Mouse (Mus musculus): ENCODE results near the gene Prdm5.

The Prdm5 gene

GRCm38 (mm10) chr6:65925737-65926333 lies 147.0 kb downstream of the Prdm5 start:
- in situ Hi-C loops (cut with MboI; ENCODE audit: low sequenced_read_pairs) = no loop called here

- in situ Hi-C loops (cut with MboI; ENCODE audit: low sequenced_read_pairs) = no loop called here
Observed at GRCm38 (mm10) chr6:65930523-65930922, 151.7 kb downstream of the Prdm5 start.

GRCm38 (mm10) chr6:65932776-65933175 lies 154.0 kb downstream of the Prdm5 start:
- in situ Hi-C loops (cut with MboI; ENCODE audit: low sequenced_read_pairs) = no loop called here

DNA sequence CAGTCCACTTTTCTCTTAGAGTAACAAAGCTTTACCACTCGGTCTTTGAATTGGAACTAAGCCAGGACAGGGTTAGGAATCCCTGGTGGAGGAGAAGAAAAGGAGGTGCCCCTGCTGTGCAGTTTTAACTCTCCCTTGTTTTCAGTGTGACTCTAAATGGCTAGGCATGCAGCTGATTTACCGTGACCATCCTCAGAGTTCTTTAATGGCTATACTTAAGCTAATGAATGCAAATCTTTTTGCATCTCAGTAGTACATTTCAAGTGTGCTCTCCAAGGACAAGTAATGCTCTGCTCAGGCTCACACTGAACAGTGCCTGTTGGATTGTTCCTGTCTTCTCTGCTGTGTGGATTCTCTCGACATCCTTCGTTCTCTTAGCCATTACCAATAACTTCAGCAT lies 154.4 kb downstream of the Prdm5 start:
- in situ Hi-C loops (cut with MboI; ENCODE audit: low sequenced_read_pairs) = no loop called here

GRCm38 (mm10) chr6:65935566-65936281 lies 156.9 kb downstream of the Prdm5 start:
- in situ Hi-C loops (cut with MboI; ENCODE audit: low sequenced_read_pairs) = no loop called here

GRCm38 (mm10) chr6:65950492-65950891 lies 171.7 kb downstream of the Prdm5 start:
- in situ Hi-C loops (cut with MboI; ENCODE audit: low sequenced_read_pairs) = no loop called here

DNA sequence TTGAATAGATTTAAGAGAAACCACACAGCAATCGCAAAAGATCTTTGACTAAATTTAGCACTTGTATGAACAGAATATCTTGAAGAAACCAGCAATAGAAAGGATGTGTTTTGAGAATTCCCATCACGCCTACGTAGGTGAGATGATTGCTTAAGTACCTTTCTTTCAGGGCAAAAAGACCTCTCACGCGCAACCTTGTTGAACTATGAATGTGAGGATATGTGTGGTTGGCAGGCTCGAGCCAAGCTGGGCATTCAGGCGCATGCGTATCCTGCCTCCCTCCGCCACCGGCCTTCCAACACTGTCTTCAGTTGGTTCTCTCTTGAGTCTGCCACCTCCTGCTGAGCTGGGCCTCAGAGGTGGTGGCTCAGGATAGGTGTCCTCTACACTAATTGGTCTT lies 173.5 kb downstream of the Prdm5 start, which contains the start of gene 4930544G11Rik:
TSS of gene 4930544G11Rik (plus strand) at position 301 of the 400 bp plus-strand sequence.
- in situ Hi-C loops (cut with MboI; ENCODE audit: low sequenced_read_pairs) = no loop called here

GRCm38 (mm10) chr6:65969386-65970111 lies 190.8 kb downstream of the Prdm5 start:
- in situ Hi-C loops (cut with MboI; ENCODE audit: low sequenced_read_pairs) = no loop called here

DNA sequence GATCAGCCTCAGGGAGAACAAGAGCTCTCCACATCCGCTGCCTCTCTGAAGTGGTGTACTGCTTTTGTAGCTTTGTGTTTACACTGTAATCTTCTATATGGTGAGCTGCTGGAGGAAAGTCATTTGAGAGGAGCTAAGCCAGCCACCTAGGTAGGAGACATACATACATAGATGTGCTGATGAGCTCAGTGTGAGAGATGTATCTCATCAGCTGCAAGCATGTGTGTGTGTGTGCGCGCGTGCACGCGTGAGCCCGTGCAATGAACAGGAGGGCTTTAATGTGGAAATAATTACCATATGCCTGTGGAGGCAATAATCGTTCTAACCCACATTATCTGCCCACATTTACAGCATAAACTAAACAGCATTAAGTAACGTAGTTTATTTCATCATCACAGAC lies 191.6 kb downstream of the Prdm5 start:
- in situ Hi-C loops (cut with MboI; ENCODE audit: low sequenced_read_pairs) = no loop called here
